Mouse (Mus musculus) telencephalon, adult 2 months (tissue): ENCODE measurements around the gene Samd4.

Experiments used
- DNase-seq: peaks from one replicate; pipeline ENCODE4 v3.0.0-alpha.2; 2011; ENCODE audit warnings: low read depth, low spot score

Samd4 gene

GRCm38 (mm10) chr14:46882431-46883067 is at the start of gene Samd4:
TSS of gene Samd4 (plus strand) at chr14:46882854.
- no peak for DNase-seq

- no peak for DNase-seq
Measured at GRCm38 (mm10) chr14:46839326-46839725, 43.3 kb upstream of the Samd4 start.

DNA sequence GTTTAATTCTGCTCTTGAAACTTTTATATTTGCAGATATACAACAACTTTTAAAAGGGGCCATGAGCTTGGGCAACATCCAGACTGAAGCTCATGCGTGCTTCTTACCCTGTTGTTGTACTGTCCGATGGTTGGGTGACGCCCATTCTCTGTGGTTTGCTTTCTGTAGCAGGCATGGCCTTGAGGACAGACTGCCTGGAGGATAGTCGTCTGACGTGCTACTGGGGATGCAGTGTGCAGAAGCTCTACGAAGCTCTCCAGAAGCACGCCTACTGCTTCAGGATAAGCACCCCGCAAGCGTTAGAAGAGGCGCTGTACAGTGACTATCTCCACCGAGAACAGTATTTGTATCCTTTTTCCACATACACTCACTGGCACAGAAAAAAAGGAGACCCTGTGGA is 36.9 kb upstream of the Samd4 start:
- DNase-seq: no peak

DNA sequence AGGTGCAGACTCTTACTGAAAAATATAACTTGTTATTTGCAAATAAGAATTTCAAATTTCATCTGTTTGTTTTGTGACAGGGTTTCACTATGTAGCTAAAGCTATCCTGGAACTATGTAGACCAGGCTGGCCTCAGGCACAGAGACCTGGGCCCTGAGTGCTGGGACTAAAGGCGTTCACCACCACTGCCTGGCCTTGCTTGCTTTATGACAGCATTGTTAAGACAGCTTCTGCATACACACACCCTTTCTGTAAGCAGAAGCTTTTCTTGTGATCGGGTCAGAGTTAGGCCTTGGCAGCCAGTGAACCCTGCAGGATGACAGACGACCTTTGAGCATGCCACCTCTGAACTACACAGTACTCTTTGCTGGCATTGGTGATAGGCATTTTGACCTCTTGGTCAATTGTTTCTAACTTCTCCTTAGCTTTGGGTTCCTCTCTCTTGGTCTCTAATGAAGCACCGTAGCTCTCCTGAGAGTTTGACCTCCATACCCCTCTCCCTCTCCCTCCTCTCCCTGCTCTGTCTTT is 34.5 kb upstream of the Samd4 start:
- DNase-seq: no peak

GRCm38 (mm10) chr14:46848736-46849135 is 33.9 kb upstream of the Samd4 start:
- DNase-seq: no peak

- DNase-seq: no peak
Measured at GRCm38 (mm10) chr14:46849769-46850168, 32.9 kb upstream of the Samd4 start.

DNA sequence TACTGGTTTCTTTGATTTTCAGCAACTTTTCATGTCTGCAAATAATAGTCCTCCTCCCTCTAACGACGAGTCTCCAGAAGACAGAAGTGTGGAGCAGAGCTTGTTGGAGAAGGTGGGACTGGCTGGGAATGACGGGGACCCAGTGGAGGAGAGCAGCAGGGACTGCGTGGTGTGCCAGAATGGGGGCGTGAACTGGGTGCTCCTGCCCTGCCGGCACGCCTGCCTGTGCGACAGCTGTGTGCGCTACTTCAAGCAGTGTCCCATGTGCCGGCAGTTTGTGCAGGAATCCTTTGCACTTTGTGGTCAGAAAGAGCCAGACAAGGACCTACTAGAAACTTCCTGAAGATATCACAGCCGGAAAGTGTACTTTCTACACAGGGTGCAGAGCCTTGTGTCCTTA is 29.0 kb upstream of the Samd4 start:
- no peak for DNase-seq

DNA sequence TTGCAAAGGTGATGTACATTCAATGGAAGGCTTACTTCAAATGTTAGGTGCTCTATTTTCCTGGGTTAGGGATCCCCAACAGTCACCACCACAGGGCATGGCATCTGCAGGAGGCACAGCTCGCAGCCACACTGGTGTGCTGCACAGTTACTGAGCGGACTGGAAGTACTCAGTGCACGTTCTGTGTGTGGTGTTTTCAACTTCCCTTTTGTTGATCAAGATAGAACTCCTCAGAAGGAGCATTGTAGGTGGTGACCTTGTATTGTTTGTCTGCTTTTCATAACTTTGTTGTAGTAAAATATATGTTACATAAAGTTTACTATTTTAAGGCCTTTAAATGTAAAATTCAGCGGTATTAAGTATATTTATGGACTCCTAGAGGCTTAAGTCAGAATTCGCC is 19.7 kb upstream of the Samd4 start:
- no peak for DNase-seq

GRCm38 (mm10) chr14:46880935-46881334 is 1.7 kb upstream of the Samd4 start:
- DNase-seq: no peak

- DNase-seq: no peak
Measured at GRCm38 (mm10) chr14:46881581-46882430, 848 bp upstream of the Samd4 start.

GRCm38 (mm10) chr14:46883068-46883870 is 615 bp downstream of the Samd4 start:
- DNase-seq: peak; percentile 69

DNA sequence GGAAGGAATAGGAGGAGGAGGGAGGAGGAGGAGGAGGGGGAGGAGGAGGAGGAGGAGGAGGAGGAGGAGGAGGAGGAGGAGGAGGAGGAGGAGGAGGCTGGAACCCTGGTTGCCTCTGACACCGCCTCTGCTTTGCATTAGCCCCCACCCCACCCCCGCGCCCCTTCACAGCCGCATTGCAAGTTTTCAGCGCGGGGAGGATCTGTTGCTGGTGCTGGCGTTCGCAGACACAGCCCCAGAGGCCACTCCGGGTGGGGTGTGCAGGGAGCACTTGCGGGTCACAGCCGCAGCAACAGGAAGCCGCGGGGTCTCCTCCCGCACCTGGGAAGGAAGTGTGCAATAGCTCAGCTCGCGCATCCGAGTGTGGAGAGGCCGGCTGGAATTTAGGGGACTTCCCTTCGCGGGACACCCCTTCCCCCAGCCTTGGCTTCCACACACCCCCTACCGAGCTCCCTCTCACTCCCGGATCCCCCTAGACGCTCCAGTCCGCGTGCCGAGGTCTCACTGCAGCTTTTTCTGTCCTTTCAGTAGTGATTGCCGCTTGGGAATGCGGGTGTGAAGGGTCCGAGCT is 1.3 kb downstream of the Samd4 start:
- DNase-seq: no peak

- no peak for DNase-seq
Measured at GRCm38 (mm10) chr14:46884701-46885428, 2.2 kb downstream of the Samd4 start.

DNA sequence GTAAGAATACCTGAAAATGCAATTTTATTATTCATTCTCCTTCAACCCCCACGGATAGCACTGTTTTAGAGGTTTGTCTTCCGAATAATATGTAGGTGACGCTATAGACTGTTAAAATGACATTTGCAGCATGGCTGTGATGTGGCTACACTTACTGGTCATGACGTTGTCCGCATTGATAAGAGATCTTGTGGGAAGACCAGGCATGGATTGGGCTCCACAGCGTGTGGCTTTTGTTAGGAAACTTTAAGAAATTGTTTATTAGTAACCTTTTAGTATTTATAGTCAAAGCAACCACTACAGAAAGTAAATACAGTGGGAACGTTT is 2.7 kb downstream of the Samd4 start:
- DNase-seq: no peak

DNA sequence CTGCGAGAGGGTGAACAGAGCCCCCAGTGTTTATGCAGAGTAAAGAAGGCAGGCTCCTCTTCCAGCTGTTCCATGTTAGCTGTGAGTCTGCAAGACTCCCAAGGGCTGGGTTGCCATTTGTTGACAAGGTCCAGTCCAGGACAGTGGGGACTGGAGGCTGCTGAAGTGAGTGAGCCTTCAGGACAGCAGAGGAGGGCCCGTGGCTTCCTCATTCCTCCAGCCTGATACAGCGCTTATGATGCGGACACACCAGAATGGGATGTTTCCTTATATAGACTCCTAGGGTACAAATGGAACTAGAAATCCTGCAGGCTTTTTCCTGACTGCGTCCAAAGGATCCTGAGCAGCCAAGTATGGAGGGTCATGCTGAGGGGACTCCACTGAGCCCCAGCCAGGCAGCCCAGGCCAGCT is 3.2 kb downstream of the Samd4 start:
- DNase-seq: no peak

GRCm38 (mm10) chr14:46889096-46889495 is 6.4 kb downstream of the Samd4 start:
- DNase-seq: no peak

GRCm38 (mm10) chr14:46893961-46894360 is 11.3 kb downstream of the Samd4 start:
- no peak for DNase-seq

- DNase-seq: no peak
Measured at GRCm38 (mm10) chr14:46897953-46898352, 15.3 kb downstream of the Samd4 start.

GRCm38 (mm10) chr14:46898626-46899025 is 16.0 kb downstream of the Samd4 start:
- DNase-seq: peak; percentile 91

- DNase-seq: no peak
Measured at GRCm38 (mm10) chr14:46902498-46903087, 19.9 kb downstream of the Samd4 start.

DNA sequence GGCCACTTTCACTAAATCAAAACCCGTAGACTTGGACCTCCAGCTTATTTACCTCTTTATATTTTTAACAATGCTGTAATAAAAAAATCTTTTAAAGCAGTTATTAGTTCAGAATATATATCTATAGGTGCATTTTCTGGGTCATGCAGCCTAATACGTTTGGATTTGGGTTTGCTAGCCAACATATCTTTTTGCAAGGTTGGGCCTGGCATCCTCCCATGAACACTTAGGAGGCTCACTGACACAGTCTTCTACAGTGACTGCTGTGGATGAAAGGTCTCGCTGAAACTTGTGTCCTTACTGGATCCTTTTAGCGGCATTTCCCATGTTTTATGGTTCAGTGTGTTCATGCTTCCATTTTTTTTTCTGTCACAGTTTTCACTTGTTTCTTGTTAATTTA is 21.6 kb downstream of the Samd4 start:
- DNase-seq: no peak
